Mouse (Mus musculus) testis, adult 2 months (tissue): ENCODE results near the gene Eef1akmt3.

ENCODE experiments used
- CTCF ChIP-seq: fragments of 200-500 bp; IDR thresholded peaks from 2 replicates; pipeline ENCODE4 v1.5.1; 2012; ENCODE audit warnings: low read depth, mild to moderate bottlenecking, inconsistent platforms, low read length, moderate library complexity; ENCODE audit not compliant: control insufficient read depth, insufficient read depth, insufficient replicate concordance
- POLR2A ChIP-seq: fragments of 200-500 bp; IDR thresholded peaks from 2 replicates; pipeline ENCODE4 v1.6.1; 2012; ENCODE audit warnings: low read depth, mild to moderate bottlenecking, inconsistent platforms, low read length, moderate library complexity; ENCODE audit not compliant: control insufficient read depth

DNA sequence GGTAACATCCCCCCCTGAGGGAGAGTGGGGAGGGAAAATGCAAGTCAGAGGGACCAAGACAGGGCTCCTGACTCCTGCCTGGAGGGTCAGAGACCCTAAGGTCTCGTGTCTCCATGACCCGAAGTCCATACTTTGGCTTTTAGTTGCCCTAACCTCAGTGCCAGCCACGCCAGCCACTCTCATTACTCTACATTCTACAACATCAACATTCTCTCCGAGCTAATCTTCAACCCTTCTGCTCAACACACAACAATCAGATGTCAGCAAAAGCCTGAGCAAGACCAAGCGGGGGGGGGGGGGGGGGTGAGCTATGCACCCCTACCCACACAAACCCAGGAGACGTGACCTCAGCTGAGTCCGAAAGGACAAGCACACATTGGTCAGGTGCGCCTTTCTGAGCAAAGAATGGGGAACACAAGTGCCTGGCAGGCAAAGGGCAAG lies 8.0 kb downstream of the Eef1akmt3 start:
- TF ChIP-seq POLR2A: no peak
- no peak for TF ChIP-seq CTCF
